Mouse (Mus musculus) embryonic facial prominence, embryonic 11.5 days (tissue): ENCODE results near the gene Gck. TPM values are rescaled to one million over a fixed set of nuclear protein-coding genes. Genes with fewer than 3 reads are reported as not detected.

ENCODE experiments used
- ATAC-seq: fragments of 200-750 bp; cut with Nextera tagmentation; replicated peaks from 2 replicates; pipeline ENCODE4 v1.8.0; 2017; ENCODE audit warnings: low read depth; ENCODE audit not compliant: insufficient number of reproducible peaks, low FRiP score, low TSS enrichment
- DNase-seq: peaks from one replicate; pipeline ENCODE4 v3.0.0-alpha.2; 2015; ENCODE audit warnings: low spot score
- H3K27ac ChIP-seq: fragments of 300-500 bp; sonication (generic); replicated peaks from 2 replicates; pipeline ENCODE4 v1.5.1; 2014; ENCODE audit warnings: mild to moderate bottlenecking, low read depth, low read length, control low read depth
- H3K27me3 ChIP-seq: fragments of 300-500 bp; sonication (generic); 2 replicates; pipeline ENCODE4 v1.6.1; 2014; ENCODE audit warnings: mild to moderate bottlenecking, low read length, moderate library complexity, mixed read lengths; ENCODE audit not compliant: control insufficient read depth, insufficient read depth
- H3K36me3 ChIP-seq: fragments of 300-500 bp; sonication (generic); replicated peaks from 2 replicates; pipeline ENCODE4 v1.6.1; 2014; ENCODE audit warnings: low read depth, mild to moderate bottlenecking, low read length, moderate library complexity, mixed read lengths; ENCODE audit not compliant: control insufficient read depth, insufficient read depth
- H3K4me1 ChIP-seq: fragments of 300-500 bp; sonication (generic); 2 replicates; pipeline ENCODE4 v1.6.1; 2014; ENCODE audit warnings: low read length, mixed read lengths; ENCODE audit not compliant: control insufficient read depth, insufficient read depth
- H3K4me2 ChIP-seq: fragments of 300-500 bp; sonication (generic); 2 replicates; pipeline ENCODE4 v1.6.1; 2014; ENCODE audit warnings: low read depth, mild to moderate bottlenecking, control low read depth, low read length, moderate library complexity
- H3K4me3 ChIP-seq: fragments of 300-500 bp; sonication (generic); 2 replicates; pipeline ENCODE4 v1.5.1; 2014; ENCODE audit warnings: low read depth, low read length, control low read depth
- H3K9ac ChIP-seq: fragments of 300-500 bp; sonication (generic); replicated peaks from 2 replicates; pipeline ENCODE4 v1.6.1; 2014; ENCODE audit warnings: mild to moderate bottlenecking, control low read depth, low read length
- H3K9me3 ChIP-seq: fragments of 300-500 bp; sonication (generic); replicated peaks from 2 replicates; pipeline ENCODE4 v1.6.1; 2016; ENCODE audit warnings: mild to moderate bottlenecking, low read length, inconsistent platforms, mixed read lengths; ENCODE audit not compliant: control insufficient read depth
- WGBS: fragments of 180-500 bp; shearing (Covaris S2); extraction: QIAGEN DNeasy Blood & Tissue Kit; methylation state at CpG from one replicate; pipeline ENCODE4 v1.1.7; 2014; 5-methylcytosine and 5-hydroxymethylcytosine counted together
- polyA plus RNA-seq: library from polyadenylated mRNA; unstranded; fragments of >200 nt; fragmentation: Nextera tagmentation; extraction: Ambion mirVana; gene quantifications from 2 replicates; pipeline ENCODE4 v1.2.1, GENCODE M21; 2014

Gene Gck
- 2.2 and 2.6 TPM in 2 replicates for polyA plus RNA-seq

- Histone ChIP-seq H3K4me1 (peaks cover 9% of the 10 kb centered on the region), H3K9me3 (no peaks in the 10 kb centered on the region), H3K4me2 (no peak within 1 kb of the TSS), H3K36me3 (no peaks in the 10 kb centered on the region), H3K27me3 (no peaks in the 10 kb centered on the region), H3K4me3 (no peak within 1 kb of the TSS), H3K27ac (no peak within 1 kb of the TSS; the same call in 1 of the 2 replicates), H3K9ac (peak within 1 kb of the TSS; percentile 25; the same call in 1 of the 2 replicates)
- ATAC-seq (0 out of 2 replicates have a peak, but pooled peaks have one; percentile 17), DNase-seq (no peak)
- WGBS = 64% methylated on average over 8 of the region's 8 CpGs
These were observed at the start of gene Gck for GRCm38 (mm10) chr11:5949586-5950352. Gck (minus strand) TSS chr11:5950081.

GRCm38 (mm10) chr11:5998472-5998871 lies 48.6 kb upstream of the Gck start:
- Histone ChIP-seq H3K27me3 (no peaks in the 10 kb centered on the region), H3K9ac (no peak overlapping the region), H3K4me3 (no peak overlapping the region), H3K36me3 (no peaks in the 10 kb centered on the region), H3K4me2 (no peak overlapping the region), H3K4me1 (peaks cover 5% of the 10 kb centered on the region), H3K27ac (no peak overlapping the region), H3K9me3 (no peaks in the 10 kb centered on the region)
- WGBS = 95% methylated on average over 2 of the region's 2 CpGs
- DNase-seq (no peak), ATAC-seq (no peak)

DNA sequence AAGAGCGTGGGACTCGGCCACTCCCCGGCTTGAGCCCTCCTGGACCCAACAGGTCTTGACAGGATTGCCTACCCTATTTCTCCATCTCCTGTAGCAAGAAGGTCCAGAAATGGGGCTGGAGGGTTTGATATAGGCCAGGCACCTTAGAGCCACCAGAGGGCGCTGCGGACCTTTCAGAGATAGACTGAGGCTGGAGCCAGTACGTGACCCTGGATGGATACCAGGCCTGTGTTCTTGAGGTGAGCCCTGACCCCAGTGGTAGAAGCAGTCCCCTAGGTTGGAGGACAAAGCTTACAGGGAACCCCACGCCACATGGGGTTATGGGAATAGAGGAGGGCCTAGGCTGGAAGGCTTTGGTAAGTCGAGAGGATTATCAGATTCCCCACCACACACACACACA lies 46.1 kb upstream of the Gck start:
- DNase-seq = peak; percentile 89
- 20% methylated on average over 8 of the region's 8 CpGs for WGBS
- no peaks in the 10 kb centered on the region for H3K36me3 ChIP-seq
- ATAC-seq = peak; percentile 45; the same call in 1 of the 2 replicates
- H3K4me2 ChIP-seq = no peak overlapping the region
- H3K9me3 ChIP-seq = no peaks in the 10 kb centered on the region
- H3K4me1 ChIP-seq = peaks cover 5% of the 10 kb centered on the region
- H3K4me3 ChIP-seq = no peak overlapping the region
- no peaks in the 10 kb centered on the region for H3K27me3 ChIP-seq
- no peak overlapping the region for H3K27ac ChIP-seq
- H3K9ac ChIP-seq = no peak overlapping the region

- no peaks in the 10 kb centered on the region for H3K27me3 ChIP-seq
- 64% methylated on average over 3 of the region's 3 CpGs for WGBS
- H3K4me2 ChIP-seq = no peak overlapping the region
- DNase-seq = no peak
- ATAC-seq = no peak
- no peaks in the 10 kb centered on the region for H3K9me3 ChIP-seq
- H3K9ac ChIP-seq = no peak overlapping the region
- H3K4me3 ChIP-seq = no peak overlapping the region
- no peak overlapping the region for H3K27ac ChIP-seq
- H3K4me1 ChIP-seq = no peaks in the 10 kb centered on the region
- no peaks in the 10 kb centered on the region for H3K36me3 ChIP-seq
These were observed 45.0 kb upstream of the Gck start for GRCm38 (mm10) chr11:5994880-5995279.

GRCm38 (mm10) chr11:5994212-5994611 lies 44.3 kb upstream of the Gck start:
- no peak overlapping the region for H3K27ac ChIP-seq
- no peaks in the 10 kb centered on the region for H3K4me1 ChIP-seq
- ATAC-seq = no peak
- DNase-seq = no peak
- no peaks in the 10 kb centered on the region for H3K36me3 ChIP-seq
- WGBS = 94% methylated on average over 5 of the region's 5 CpGs
- no peak overlapping the region for H3K9ac ChIP-seq
- no peak overlapping the region for H3K4me2 ChIP-seq
- no peak overlapping the region for H3K4me3 ChIP-seq
- no peaks in the 10 kb centered on the region for H3K27me3 ChIP-seq
- H3K9me3 ChIP-seq = no peaks in the 10 kb centered on the region

GRCm38 (mm10) chr11:5990910-5991309 lies 41.0 kb upstream of the Gck start:
- Histone ChIP-seq H3K4me2 (no peak overlapping the region), H3K36me3 (no peaks in the 10 kb centered on the region), H3K9me3 (no peaks in the 10 kb centered on the region), H3K4me1 (no peaks in the 10 kb centered on the region), H3K9ac (no peak overlapping the region), H3K27ac (no peak overlapping the region), H3K27me3 (no peaks in the 10 kb centered on the region), H3K4me3 (no peak overlapping the region)
- DNase-seq (peak; percentile 79), ATAC-seq (no peak)
- 41% methylated on average over 4 of the region's 4 CpGs for WGBS

GRCm38 (mm10) chr11:5989954-5990593 lies 40.2 kb upstream of the Gck start:
- ATAC-seq (no peak), DNase-seq (no peak)
- WGBS = 87% methylated on average over 16 of the region's 16 CpGs
- no peaks in the 10 kb centered on the region for H3K9me3 ChIP-seq
- no peaks in the 10 kb centered on the region for H3K27me3 ChIP-seq
- H3K4me3 ChIP-seq = no peak overlapping the region
- H3K4me2 ChIP-seq = no peak overlapping the region
- H3K9ac ChIP-seq = no peak overlapping the region
- no peak overlapping the region for H3K27ac ChIP-seq
- no peaks in the 10 kb centered on the region for H3K4me1 ChIP-seq
- no peaks in the 10 kb centered on the region for H3K36me3 ChIP-seq

- no peak overlapping the region for H3K27ac ChIP-seq
- H3K4me1 ChIP-seq = no peaks in the 10 kb centered on the region
- no peaks in the 10 kb centered on the region for H3K9me3 ChIP-seq
- no peaks in the 10 kb centered on the region for H3K36me3 ChIP-seq
- ATAC-seq (no peak), DNase-seq (no peak)
- no peak overlapping the region for H3K4me2 ChIP-seq
- H3K4me3 ChIP-seq = no peak overlapping the region
- H3K9ac ChIP-seq = no peak overlapping the region
- no peaks in the 10 kb centered on the region for H3K27me3 ChIP-seq
- WGBS = 75% methylated on average over 10 of the region's 10 CpGs
These were observed 38.2 kb upstream of the Gck start for GRCm38 (mm10) chr11:5988126-5988525.
